Mouse (Mus musculus) small intestine, adult 2 months (tissue): Measurements from ENCODE around the gene Gtpbp3. TPM values are rescaled to one million over a fixed set of nuclear protein-coding genes. Genes with fewer than 3 reads are reported as not detected.

ENCODE experiments used
- H3K27ac ChIP-seq: fragments of 200-500 bp; 2 replicates; pipeline ENCODE4 v1.5.1; 2012; ENCODE audit warnings: low read depth, low read length, control low read depth, inconsistent platforms; ENCODE audit not compliant: insufficient read depth
- H3K27me3 ChIP-seq: fragments of 200-500 bp; 2 replicates; pipeline ENCODE4 v1.6.1; 2012; ENCODE audit warnings: mild to moderate bottlenecking, moderate library complexity, low read length, inconsistent platforms; ENCODE audit not compliant: control insufficient read depth, insufficient read depth
- H3K36me3 ChIP-seq: fragments of 200-500 bp; 2 replicates; pipeline ENCODE4 v1.6.1; 2012; ENCODE audit warnings: mild to moderate bottlenecking, low read length, control low read depth, inconsistent platforms; ENCODE audit not compliant: control insufficient read depth, insufficient read depth
- H3K4me1 ChIP-seq: fragments of 200-500 bp; 2 replicates; pipeline ENCODE4 v1.6.1; 2012; ENCODE audit warnings: low read length, inconsistent platforms, mixed read lengths; ENCODE audit not compliant: control insufficient read depth, insufficient read depth, insufficient read length
- H3K4me3 ChIP-seq: fragments of 200-500 bp; 2 replicates; pipeline ENCODE4 v1.5.1; 2012; ENCODE audit warnings: low read depth, mild to moderate bottlenecking, control low read depth, inconsistent platforms, low read length, moderate library complexity
- CTCF ChIP-seq: fragments of 200-500 bp; IDR thresholded peaks from 2 replicates; pipeline ENCODE4 v1.5.1; 2012; ENCODE audit warnings: low read depth, mild to moderate bottlenecking, control low read depth, inconsistent platforms, low read length, moderate library complexity, mixed read lengths; ENCODE audit not compliant: insufficient replicate concordance, insufficient read length; ENCODE audit errors: extremely low read depth
- POLR2A ChIP-seq: fragments of 200-500 bp; IDR thresholded peaks from 2 replicates; pipeline ENCODE4 v1.6.1; 2012; ENCODE audit warnings: low read depth, mild to moderate bottlenecking, control low read depth, inconsistent platforms, low read length, moderate library complexity
- WGBS: fragments of 180-500 bp; shearing (Covaris S2); methylation state at CpG from one replicate; pipeline ENCODE4 v1.1.7; 2018; 5-methylcytosine and 5-hydroxymethylcytosine counted together
- polyA plus RNA-seq: library from polyadenylated mRNA; depleted of rRNA; stranded (reverse); fragments of >200 nt; gene quantifications from 2 replicates; pipeline ENCODE4 v1.2.3, GENCODE M21; 2012

The Gtpbp3 gene
- polyA plus RNA-seq, 1 experiment, result 25.8 TPM

DNA sequence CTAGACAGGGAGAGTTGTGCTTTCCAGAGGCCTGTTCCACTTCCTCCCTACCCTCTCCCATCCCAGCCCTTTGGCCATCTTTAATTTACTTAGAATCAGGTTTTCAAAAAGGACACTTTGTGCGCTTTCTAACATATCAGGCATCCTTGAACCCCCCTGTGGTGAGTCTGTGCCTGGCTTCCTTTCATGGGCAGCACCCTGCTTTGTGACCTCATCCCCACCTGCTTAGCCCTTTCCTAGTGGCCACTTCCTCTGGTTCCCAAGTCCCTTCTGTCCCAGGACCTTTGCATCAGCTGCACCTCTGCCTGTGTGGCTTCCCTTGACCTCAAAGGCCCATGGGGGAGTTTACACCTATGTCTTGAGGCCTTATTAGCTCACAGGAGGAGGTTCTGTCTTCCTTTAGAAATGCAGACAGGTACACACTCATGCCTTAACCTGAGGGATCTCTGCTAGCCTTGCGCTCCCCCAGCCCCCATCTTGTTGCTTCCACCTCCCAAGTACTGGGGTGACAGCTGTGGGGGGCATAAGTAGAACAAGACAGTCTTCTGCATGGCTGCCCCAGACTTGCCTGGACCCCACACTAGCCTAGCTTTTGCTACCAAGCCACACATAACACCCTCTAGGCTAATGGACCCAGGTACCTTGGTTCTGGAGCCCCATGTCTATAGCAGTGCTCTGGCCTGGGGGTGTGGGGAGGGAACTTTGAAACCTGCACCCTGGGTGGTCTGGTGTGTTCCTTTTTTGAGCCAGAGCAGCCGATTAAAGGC lies 17.6 kb upstream of the Gtpbp3 start:
- TF ChIP-seq POLR2A (no peak), CTCF (no peak)
- peaks cover 18% of the 10 kb centered on the region for H3K36me3 ChIP-seq

DNA sequence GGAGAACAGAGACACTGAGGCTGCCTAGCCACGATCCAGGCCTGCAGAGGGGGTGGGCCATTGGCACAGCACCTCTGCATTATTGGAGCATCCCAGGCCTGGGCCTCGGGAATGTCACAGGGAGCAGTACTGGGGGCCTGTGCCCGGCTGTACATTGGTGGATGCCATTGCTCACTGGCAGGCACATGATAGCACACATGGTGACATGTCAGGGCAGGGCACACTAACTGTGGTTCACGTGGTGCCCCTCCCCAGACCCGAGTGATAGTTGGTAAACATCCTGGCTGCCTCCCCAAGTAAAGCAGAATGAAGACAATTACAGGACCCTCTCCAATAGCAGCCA lies 17.0 kb upstream of the Gtpbp3 start:
- Histone ChIP-seq H3K4me1 (peaks cover 9% of the 10 kb centered on the region; the same call in 1 of the 2 replicates), H3K27ac (no peak overlapping the region), H3K36me3 (peaks cover 18% of the 10 kb centered on the region), H3K4me3 (no peak overlapping the region), H3K27me3 (no peaks in the 10 kb centered on the region)
- TF ChIP-seq CTCF (no peak), POLR2A (no peak)
- 67% methylated on average over 5 of the region's 5 CpGs for WGBS

More for the DNA sequence above, 17.6 kb upstream of the Gtpbp3 start:
- Histone ChIP-seq H3K27ac (no peak overlapping the region), H3K4me3 (peak overlapping the region; percentile 86; the same call in 1 of the 2 replicates), H3K4me1 (peaks cover 6% of the 10 kb centered on the region; the same call in 1 of the 2 replicates), H3K27me3 (no peaks in the 10 kb centered on the region)
- 92% methylated on average over 3 of the region's 3 CpGs for WGBS

DNA sequence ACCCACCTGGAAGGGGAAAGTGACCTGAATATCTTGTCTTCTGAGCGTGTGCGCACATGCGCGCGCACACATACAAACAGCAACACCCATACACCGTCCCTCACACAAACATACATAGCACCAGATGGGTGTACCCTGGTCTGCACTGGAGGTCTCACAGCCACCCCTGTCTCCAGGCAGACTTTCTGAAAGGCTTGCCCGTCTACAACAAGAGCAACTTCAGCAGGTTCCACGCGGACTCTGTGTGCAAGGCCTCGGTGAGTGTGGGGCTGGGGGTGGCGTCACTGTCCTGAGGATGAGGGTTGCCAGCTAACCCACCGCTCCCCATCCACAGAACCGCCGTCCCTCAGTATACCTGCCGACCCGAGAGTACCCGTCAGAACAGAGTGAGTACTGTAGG lies 16.0 kb upstream of the Gtpbp3 start:
- H3K27me3 ChIP-seq, result no peaks in the 10 kb centered on the region
- no peak overlapping the region for H3K4me3 ChIP-seq
- peaks cover 11% of the 10 kb centered on the region for H3K4me1 ChIP-seq
- H3K36me3 ChIP-seq, result peaks cover 18% of the 10 kb centered on the region
- no peak for TF ChIP-seq CTCF
- WGBS, result 95% methylated on average over 17 of the region's 17 CpGs
- H3K27ac ChIP-seq, result no peak overlapping the region

DNA sequence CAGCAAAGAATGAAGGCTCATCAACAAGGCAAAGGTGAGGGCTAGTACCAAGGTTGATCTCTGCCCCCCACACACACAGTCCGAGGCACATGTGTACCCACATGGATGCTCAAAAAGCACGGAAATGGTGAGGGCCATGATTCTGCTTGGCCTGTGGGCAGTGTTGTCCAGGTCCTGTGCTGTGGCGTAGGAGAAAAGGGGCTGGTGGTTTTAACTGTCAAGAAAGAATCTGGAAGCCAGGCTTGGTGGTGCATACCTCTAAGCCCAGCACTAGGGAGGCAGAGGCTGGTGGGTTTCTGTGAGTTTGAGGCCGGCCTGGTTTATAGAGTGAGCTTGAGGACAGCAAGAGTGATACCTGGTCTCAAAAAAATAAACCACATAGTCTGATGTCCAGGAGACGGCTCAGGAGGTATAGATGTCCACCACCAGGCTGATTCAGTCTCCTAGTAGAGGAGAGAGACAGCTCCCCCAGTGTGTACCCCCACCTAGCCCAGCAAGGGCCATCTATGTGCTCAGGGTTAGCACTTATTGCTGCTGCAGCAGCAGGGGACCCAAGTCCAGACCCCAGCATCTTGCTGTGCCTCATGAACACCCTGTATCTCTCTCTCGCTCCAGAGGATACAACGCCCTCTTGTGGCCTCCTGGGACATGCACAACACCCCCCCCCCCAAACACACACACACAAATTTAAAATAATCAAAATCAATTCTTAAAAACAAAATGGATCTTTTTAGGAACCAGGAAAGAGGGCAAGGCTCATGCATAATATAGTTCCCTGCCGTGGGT lies 15.1 kb upstream of the Gtpbp3 start:
- Histone ChIP-seq H3K4me3 (no peak overlapping the region), H3K27me3 (no peaks in the 10 kb centered on the region), H3K36me3 (peaks cover 18% of the 10 kb centered on the region), H3K4me1 (peaks cover 11% of the 10 kb centered on the region), H3K27ac (no peak overlapping the region)
- TF ChIP-seq POLR2A, result no peak
- TF ChIP-seq CTCF, result peak; percentile 28; the same call in 1 of the 2 replicates
- 90% methylated on average over 8 of the region's 8 CpGs for WGBS

DNA sequence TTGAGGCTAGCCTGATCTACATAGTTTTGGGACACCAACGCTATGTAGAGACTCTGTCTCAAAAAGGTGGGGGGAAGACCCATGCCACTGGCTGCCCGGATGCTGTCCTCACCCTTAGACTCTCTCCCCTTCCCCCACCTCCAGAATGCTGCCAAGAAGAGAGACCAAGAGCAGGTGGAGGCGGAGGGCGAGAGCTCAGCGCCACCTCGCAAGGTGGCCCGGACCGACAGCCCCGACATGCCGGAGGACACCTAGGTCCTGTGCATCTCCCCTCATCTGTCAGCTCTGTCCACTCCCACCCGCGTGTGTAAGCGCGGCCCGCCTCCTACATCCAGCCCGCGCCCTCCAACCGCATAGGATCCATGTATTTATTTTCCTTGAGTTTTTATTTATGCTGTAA lies 13.6 kb upstream of the Gtpbp3 start:
- Histone ChIP-seq H3K4me1 (peaks cover 11% of the 10 kb centered on the region), H3K27me3 (no peaks in the 10 kb centered on the region), H3K4me3 (no peak overlapping the region), H3K27ac (no peak overlapping the region), H3K36me3 (peaks cover 18% of the 10 kb centered on the region)
- 93% methylated on average over 18 of the region's 18 CpGs for WGBS
- TF ChIP-seq CTCF (no peak), POLR2A (no peak)

DNA sequence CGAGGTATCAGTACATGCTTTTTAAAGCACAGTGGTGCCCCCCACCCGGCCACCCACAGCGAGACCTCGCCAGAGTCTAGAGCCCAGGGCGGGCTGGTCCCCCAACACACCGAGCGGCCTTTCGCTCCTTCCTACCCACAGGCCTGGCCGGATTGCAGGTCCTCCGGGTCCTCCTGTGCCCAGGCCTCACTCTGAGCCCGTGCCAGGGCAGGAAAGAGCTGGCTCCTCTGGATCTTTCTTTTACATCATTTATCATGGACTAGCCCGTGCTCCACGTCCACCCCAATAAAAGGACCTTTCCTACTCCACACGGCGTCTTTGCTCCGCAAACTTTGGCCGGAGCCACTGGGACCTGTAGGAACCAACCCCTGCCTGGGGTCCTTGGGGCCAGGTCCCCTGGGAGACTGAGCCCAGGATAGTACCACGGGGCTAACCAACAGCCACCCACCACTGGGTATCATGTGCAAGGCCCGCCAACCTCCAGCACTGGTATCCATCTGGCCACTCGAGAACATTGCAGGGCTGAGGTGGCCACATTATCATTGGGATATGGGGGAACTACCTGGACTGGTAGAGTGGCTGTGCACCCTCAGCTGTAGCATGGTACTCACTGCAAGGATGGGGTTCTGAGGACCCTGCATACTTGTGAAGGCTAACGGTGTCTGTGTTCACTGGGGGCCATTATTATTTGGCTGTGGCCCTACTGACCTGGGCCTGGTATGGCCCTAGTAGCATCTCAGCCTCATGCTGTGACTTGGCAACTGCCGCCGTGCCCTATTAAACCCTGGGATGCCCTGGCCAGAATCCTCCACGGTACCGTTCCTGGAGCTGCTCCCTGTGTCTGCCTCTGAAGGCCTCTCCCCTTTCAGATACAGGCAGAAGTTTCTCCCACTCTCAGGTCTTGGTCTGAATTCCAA lies 12.9 kb upstream of the Gtpbp3 start:
- H3K36me3 ChIP-seq, result peaks cover 18% of the 10 kb centered on the region
- H3K27ac ChIP-seq, result no peak overlapping the region
- no peak overlapping the region for H3K4me3 ChIP-seq
- 91% methylated on average over 25 of the region's 25 CpGs for WGBS
- TF ChIP-seq POLR2A (no peak), CTCF (no peak)
- H3K4me1 ChIP-seq, result peaks cover 8% of the 10 kb centered on the region
- no peaks in the 10 kb centered on the region for H3K27me3 ChIP-seq
